Mouse (Mus musculus) hindbrain, embryonic 10.5 days (tissue): Measurements from ENCODE around the gene Hist2h2ac. TPM values are rescaled to one million over a fixed set of nuclear protein-coding genes. Genes with fewer than 3 reads are reported as not detected.
"Not testable (repeated sequence)": the region's sequence is repeated elsewhere in the genome, so short reads cannot be mapped to it uniquely, and the experiment has no call there.

Experiments used
- DNase-seq: peaks from one replicate; pipeline ENCODE4 v3.0.0-alpha.2; 2017; ENCODE audit warnings: low spot score
- H3K27ac ChIP-seq: fragments of 300-500 bp; sonication (generic); 2 replicates; pipeline ENCODE4 v1.5.1; 2016; ENCODE audit warnings: mild to moderate bottlenecking, moderate library complexity
- H3K27me3 ChIP-seq: fragments of 300-500 bp; sonication (generic); 2 replicates; pipeline ENCODE4 v1.6.1; 2016; ENCODE audit warnings: mild to moderate bottlenecking; ENCODE audit not compliant: poor library complexity, insufficient read depth, severe bottlenecking
- H3K36me3 ChIP-seq: fragments of 300-500 bp; sonication (generic); 2 replicates; pipeline ENCODE4 v1.6.1; 2016; ENCODE audit warnings: mild to moderate bottlenecking, moderate library complexity
- H3K4me1 ChIP-seq: fragments of 300-500 bp; sonication (generic); replicated peaks from 2 replicates; pipeline ENCODE4 v1.6.1; 2016; ENCODE audit warnings: mild to moderate bottlenecking
- H3K4me3 ChIP-seq: fragments of 300-500 bp; sonication (generic); 2 replicates; pipeline ENCODE4 v1.5.1; 2016; ENCODE audit warnings: mild to moderate bottlenecking, moderate library complexity
- H3K9me3 ChIP-seq: fragments of 300-500 bp; sonication (generic); 2 replicates; pipeline ENCODE4 v1.6.1; 2016; ENCODE audit warnings: mild to moderate bottlenecking, moderate library complexity
- WGBS: fragments of 180-500 bp; shearing (Covaris S2); methylation state at CpG from one replicate; pipeline ENCODE4 v1.1.7; 2016; 5-methylcytosine and 5-hydroxymethylcytosine counted together
- polyA plus RNA-seq: library from polyadenylated mRNA; unstranded; fragments of >200 nt; fragmentation: Nextera tagmentation; extraction: Ambion mirVana; gene quantifications from 2 replicates; pipeline ENCODE4 v1.2.1, GENCODE M21; 2016

The Hist2h2ac gene
- polyA plus RNA-seq, 1 experiment from 2014 or later = 7.6 TPM

DNA sequence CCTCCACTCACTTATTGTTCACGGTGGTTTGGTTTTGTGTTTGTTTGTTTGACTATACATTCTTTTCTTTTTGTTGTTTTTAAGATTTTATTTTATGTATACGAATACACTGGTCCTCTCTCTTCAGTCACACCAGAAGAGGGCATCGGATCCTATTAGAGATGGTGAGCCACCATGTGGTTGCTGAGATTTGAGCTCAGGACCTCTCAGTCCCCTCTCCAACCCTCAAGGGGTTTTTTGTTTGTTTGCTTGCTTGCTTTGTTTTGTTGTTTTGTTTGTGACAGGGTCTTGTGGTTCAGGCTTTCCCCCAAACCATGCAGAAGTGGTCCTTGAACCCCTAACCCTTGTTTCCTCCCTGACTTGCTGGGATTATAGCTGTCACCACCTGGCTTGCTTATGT, 40.9 kb upstream of the Hist2h2ac start:
- Histone ChIP-seq H3K27me3 (no peaks in the 10 kb centered on the region), H3K27ac (peak overlapping the region; percentile 99), H3K9me3 (no peaks in the 10 kb centered on the region), H3K4me1 (peaks cover 34% of the 10 kb centered on the region), H3K36me3 (no peaks in the 10 kb centered on the region), H3K4me3 (peak overlapping the region; percentile 65)
- WGBS = 50% methylated on average over 3 of the region's 3 CpGs
- no peak for DNase-seq

DNA sequence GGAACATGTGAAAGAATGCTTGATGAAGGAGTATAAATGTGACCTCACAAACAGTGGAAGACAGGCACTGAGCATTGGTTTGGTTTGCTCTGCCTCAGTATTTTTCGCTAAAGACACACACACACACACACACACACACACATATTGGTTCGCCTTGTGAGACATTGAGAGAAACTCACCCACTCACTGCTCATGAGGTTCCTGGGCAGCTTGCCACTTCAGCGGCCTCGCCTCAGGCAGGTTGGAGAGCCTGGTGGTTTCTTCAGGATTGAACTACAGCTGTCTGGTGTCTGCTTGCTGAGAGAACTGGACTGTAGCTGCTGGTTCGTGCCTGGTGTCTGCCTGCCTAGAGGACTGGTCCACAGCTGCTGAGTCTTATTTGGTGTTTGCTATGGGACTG, 39.5 kb upstream of the Hist2h2ac start:
- Histone ChIP-seq H3K4me1 (peaks cover 34% of the 10 kb centered on the region), H3K27me3 (no peaks in the 10 kb centered on the region), H3K4me3 (no peak overlapping the region), H3K27ac (no peak overlapping the region), H3K36me3 (no peaks in the 10 kb centered on the region), H3K9me3 (no peaks in the 10 kb centered on the region)
- WGBS = 87% methylated on average over 5 of the region's 5 CpGs
- DNase-seq = no peak

DNA sequence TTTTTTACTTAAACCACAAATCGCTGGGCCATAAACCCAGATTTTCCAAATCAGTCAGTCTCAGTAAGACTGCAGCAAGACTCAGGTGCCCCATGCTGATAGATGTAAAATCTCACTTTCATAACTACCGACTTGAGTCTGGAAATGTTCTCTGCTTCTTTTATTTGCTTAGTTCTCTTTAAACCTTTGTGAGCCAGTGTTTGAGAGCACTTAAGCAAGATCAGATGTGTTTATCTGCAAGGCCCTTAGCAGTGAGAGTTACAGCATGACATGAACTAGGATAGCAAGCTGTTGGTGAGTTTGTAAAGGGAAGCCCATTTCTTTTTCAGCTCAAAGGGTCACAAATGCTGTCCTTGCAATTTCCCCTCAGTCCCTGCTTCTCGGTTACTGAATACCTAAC, 36.5 kb upstream of the Hist2h2ac start:
- no peaks in the 10 kb centered on the region for H3K36me3 ChIP-seq
- H3K27ac ChIP-seq = no peak overlapping the region
- H3K9me3 ChIP-seq = no peaks in the 10 kb centered on the region
- H3K4me3 ChIP-seq = no peak overlapping the region
- DNase-seq = no peak
- H3K4me1 ChIP-seq = peaks cover 16% of the 10 kb centered on the region
- H3K27me3 ChIP-seq = no peaks in the 10 kb centered on the region
- WGBS = 80% methylated on average over 3 of the region's 3 CpGs

GRCm38 (mm10) chr3:96255926-96256593, 35.4 kb upstream of the Hist2h2ac start:
- H3K4me3 ChIP-seq = no peak overlapping the region
- no peaks in the 10 kb centered on the region for H3K9me3 ChIP-seq
- no peak for DNase-seq
- H3K4me1 ChIP-seq = peaks cover 5% of the 10 kb centered on the region; the same call in 1 of the 2 replicates
- H3K27me3 ChIP-seq = no peaks in the 10 kb centered on the region
- 84% methylated on average over 5 of the region's 5 CpGs for WGBS
- H3K36me3 ChIP-seq = no peaks in the 10 kb centered on the region
- no peak overlapping the region for H3K27ac ChIP-seq

- Histone ChIP-seq H3K27me3 (no peaks in the 10 kb centered on the region), H3K27ac (peak overlapping the region; percentile 56), H3K36me3 (no peaks in the 10 kb centered on the region), H3K9me3 (no peaks in the 10 kb centered on the region), H3K4me3 (no peak overlapping the region), H3K4me1 (peaks cover 13% of the 10 kb centered on the region; the same call in 1 of the 2 replicates)
- WGBS = 49% methylated on average over 10 of the region's 10 CpGs
- peak; percentile 50 for DNase-seq
Measured at GRCm38 (mm10) chr3:96254683-96255355, 34.1 kb upstream of the Hist2h2ac start.

- Histone ChIP-seq H3K4me3 (no peak overlapping the region), H3K4me1 (peaks cover 33% of the 10 kb centered on the region)
- WGBS = 94% methylated on average over 3 of the region's 3 CpGs
Measured at GRCm38 (mm10) chr3:96251787-96252186, 31.1 kb upstream of the Hist2h2ac start.

GRCm38 (mm10) chr3:96250890-96251289, 30.2 kb upstream of the Hist2h2ac start:
- H3K27me3 ChIP-seq = no peaks in the 10 kb centered on the region
- DNase-seq = no peak
- no peak overlapping the region for H3K27ac ChIP-seq
- WGBS = 87% methylated on average over 3 of the region's 3 CpGs
- H3K4me1 ChIP-seq = peaks cover 33% of the 10 kb centered on the region
- H3K36me3 ChIP-seq = no peaks in the 10 kb centered on the region
- H3K9me3 ChIP-seq = no peaks in the 10 kb centered on the region
- no peak overlapping the region for H3K4me3 ChIP-seq

More at GRCm38 (mm10) chr3:96251787-96252186, 31.1 kb upstream of the Hist2h2ac start:
- Histone ChIP-seq H3K9me3 (no peaks in the 10 kb centered on the region), H3K27ac (no peak overlapping the region), H3K36me3 (no peaks in the 10 kb centered on the region), H3K27me3 (no peaks in the 10 kb centered on the region)
- DNase-seq = no peak

DNA sequence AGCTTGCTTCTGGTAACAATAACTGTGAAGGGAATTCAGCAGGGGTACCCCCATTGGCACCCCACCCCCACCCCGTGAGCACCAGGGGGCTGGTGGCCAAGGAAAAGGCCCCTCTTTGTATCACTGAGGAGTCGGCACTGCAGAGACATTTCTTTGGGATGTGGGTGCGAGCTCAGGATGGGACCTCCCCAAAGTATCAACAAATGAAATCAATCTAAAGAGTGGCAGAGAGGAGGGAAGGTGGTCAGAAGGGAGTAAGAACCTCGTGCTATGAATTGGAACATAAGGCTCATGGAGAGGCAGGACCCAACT, 28.3 kb upstream of the Hist2h2ac start:
- peaks cover 39% of the 10 kb centered on the region for H3K4me1 ChIP-seq
- H3K9me3 ChIP-seq = no peaks in the 10 kb centered on the region
- DNase-seq = no peak
- H3K27ac ChIP-seq = peak overlapping the region; percentile 62
- no peaks in the 10 kb centered on the region for H3K27me3 ChIP-seq
- H3K36me3 ChIP-seq = no peaks in the 10 kb centered on the region
- 56% methylated on average over 4 of the region's 4 CpGs for WGBS
- H3K4me3 ChIP-seq = peak overlapping the region; percentile 59

DNA sequence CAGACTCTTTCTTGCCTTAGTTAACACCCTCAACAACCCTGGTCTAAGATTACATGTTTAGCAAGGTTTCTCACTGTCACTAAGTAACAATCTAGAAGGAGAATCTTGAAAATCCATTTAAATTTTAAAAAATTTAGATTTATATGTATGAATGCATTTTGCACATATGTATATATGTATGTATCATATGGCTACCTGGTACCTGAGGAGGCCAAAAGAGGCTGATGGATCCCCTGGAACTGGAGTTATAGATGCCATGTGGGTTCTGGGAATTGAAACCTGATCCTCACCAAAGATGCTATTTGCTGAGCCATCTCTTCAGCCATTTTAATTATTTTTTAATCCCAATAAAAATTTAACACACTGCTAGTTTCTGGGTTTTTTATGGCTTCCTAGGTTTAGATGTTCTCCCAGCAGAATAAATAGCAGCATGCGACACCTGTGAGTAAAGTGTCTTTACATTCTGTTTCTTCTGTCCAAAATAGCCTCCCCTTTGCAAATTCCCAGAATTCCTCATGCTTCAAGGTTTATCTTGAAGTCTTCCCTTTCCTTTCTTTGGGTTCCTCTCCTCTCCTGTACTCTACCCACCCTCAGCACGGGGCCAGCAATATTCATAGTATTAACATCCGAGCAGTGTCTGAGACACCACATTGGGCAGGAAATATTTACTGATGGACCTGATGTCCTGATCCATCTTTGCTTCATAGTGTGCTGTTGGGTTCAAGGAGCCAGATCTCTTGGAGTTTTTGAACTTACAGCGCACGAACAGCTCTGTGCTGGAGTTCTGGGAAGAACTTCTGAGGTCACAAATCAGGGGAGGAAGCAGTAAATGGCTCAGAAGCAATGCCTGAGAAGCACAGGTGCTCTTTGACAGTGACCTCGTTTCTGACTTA, 27.7 kb upstream of the Hist2h2ac start:
- Histone ChIP-seq H3K27me3 (no peaks in the 10 kb centered on the region), H3K36me3 (no peaks in the 10 kb centered on the region), H3K9me3 (no peaks in the 10 kb centered on the region), H3K27ac (peak overlapping the region; percentile 62), H3K4me1 (peaks cover 44% of the 10 kb centered on the region), H3K4me3 (peak overlapping the region; percentile 59)
- no peak for DNase-seq
- 50% methylated on average over 6 of the region's 6 CpGs for WGBS

DNA sequence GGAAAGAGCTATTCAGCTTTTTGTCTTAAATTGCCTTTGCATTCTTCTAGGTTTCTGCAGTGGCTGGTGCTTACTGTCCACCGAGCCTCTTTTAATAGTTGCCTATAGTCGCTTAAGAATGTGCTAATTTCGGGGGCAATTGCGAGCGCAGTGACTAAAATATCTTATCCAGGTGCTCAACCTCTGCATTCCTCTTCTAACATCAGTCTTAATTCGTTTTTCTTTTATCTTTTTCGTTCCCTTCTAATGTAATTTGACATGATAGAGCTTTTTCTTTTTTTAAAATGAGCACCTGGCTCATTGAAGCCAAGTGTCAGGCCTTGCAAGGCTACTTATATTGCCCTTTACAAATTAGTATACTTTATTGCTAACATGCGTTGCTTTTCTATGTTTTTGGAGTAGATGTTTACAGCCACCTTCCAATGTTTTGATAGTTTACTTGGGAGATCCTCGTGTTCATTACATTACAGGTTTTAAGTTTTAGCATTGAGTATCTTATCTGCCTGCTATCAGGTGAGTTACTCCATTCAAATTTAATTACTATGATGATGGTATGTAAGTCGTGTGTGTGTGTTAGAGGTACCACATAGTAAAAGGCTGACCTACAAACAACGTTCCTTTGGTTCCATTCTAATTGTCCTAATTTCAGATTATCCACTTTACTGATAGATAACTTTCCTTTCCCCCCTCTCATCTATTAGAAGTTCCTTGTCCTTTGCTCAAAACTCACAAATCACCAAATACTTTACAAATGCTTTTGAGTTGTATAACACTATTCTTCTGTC, 26.9 kb upstream of the Hist2h2ac start:
- WGBS = 3% methylated on average over 11 of the region's 11 CpGs
- no peak for DNase-seq
- Histone ChIP-seq H3K27ac (peak overlapping the region; percentile 89), H3K27me3 (no peaks in the 10 kb centered on the region), H3K36me3 (no peaks in the 10 kb centered on the region), H3K9me3 (no peaks in the 10 kb centered on the region), H3K4me1 (peaks cover 47% of the 10 kb centered on the region), H3K4me3 (peak overlapping the region; percentile 59)

- H3K27me3 ChIP-seq, DNase-seq, H3K36me3 ChIP-seq, H3K9me3 ChIP-seq: not testable (repeated sequence)
- Histone ChIP-seq H3K4me3 (peak within 1 kb of the TSS; percentile 59), H3K4me1 (peaks cover 47% of the 10 kb centered on the region), H3K27ac (peak within 1 kb of the TSS; percentile 89)
- under 1% methylated on average over 18 of the region's 47 CpGs for WGBS
Measured at GRCm38 (mm10) chr3:96246427-96246856, 25.8 kb upstream of the Hist2h2ac start, which contains the start of gene Hist2h3c1. Hist2h3c1 (plus strand) TSS chr3:96246685.

DNA sequence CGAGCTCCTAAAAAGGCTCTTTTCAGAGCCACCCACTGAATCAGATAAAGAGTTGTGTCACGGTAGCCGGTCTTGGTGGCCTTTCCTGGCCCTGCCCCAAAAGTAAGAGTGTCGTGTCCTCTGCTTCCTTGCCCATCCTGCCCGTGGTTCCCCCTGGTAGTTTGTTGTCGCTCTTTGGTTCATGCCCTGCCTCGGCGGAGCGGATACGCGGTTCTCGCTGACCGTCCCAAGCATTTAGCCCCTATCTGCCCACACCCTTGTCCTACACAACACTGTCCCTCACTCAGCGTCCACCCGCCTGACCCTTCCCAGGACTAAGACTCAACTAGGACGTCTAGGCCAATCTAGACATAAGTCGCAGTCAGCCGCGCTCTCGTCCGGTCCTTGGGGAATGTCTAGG, 25.3 kb upstream of the Hist2h2ac start:
- H3K27ac ChIP-seq = peak overlapping the region; percentile 81
- DNase-seq, H3K36me3 ChIP-seq, H3K27me3 ChIP-seq, H3K9me3 ChIP-seq: not testable (repeated sequence)
- peaks cover 48% of the 10 kb centered on the region for H3K4me1 ChIP-seq
- H3K4me3 ChIP-seq = peak overlapping the region; percentile 44
- 1% methylated on average over 10 of the region's 21 CpGs for WGBS
